In genomic region chr13:61010171-61010570, GRCm38 (mm10) we compare ENCODE assay signal across 24 mouse cellular contexts. TPM values are rescaled to one million over a fixed set of nuclear protein-coding genes. Genes with fewer than 3 reads are reported as not detected.
"Had no signal": no experiment of that assay in that cellular context is flagged by ENCODE, and none has a peak within 500 bp of the region (broad histone marks: within the 10 kb centered on the region; RNA-seq: fewer than 3 reads in every experiment).

No protein-coding gene starts in this region.

- H3K4me1 ChIP-seq: lung, embryonic 15.5 days; midbrain, embryonic 13.5 days; midbrain, embryonic 15.5 days; neural tube, embryonic 12.5 days had no signal

- ATAC-seq: lung, postnatal 0 days; midbrain, embryonic 13.5 days; midbrain, embryonic 15.5 days had no signal

- H3K9me3 ChIP-seq: lung, embryonic 15.5 days had no signal

- H3K9ac ChIP-seq: lung, embryonic 15.5 days; midbrain, embryonic 13.5 days; midbrain, embryonic 15.5 days; neural tube, embryonic 12.5 days had no signal

- H3K4me2 ChIP-seq: lung, embryonic 15.5 days; midbrain, embryonic 11.5 days; midbrain, embryonic 13.5 days; midbrain, embryonic 15.5 days; neural tube, embryonic 12.5 days had no signal

- H3K4me3 ChIP-seq: lung, embryonic 15.5 days; midbrain, embryonic 13.5 days; midbrain, embryonic 15.5 days; neural tube, embryonic 12.5 days had no signal

- H3K27me3 ChIP-seq: lung, embryonic 15.5 days; midbrain, embryonic 13.5 days; midbrain, embryonic 15.5 days; neural tube, embryonic 12.5 days had no signal

- H3K36me3 ChIP-seq: lung, embryonic 15.5 days; midbrain, embryonic 13.5 days; midbrain, embryonic 15.5 days; neural tube, embryonic 12.5 days had no signal

- DNase-seq: lung, adult 2 months; lung, postnatal 14 days; lung, postnatal 36 days; right cerebral cortex, postnatal 14 days; thymus, adult 18-20 months; thymus, postnatal 14 days; thymus, postnatal 36 days had no signal

- H3K27ac ChIP-seq: lung, embryonic 15.5 days; macrophage; midbrain, embryonic 13.5 days; midbrain, embryonic 15.5 days; neural tube, embryonic 12.5 days had no signal

RNA-seq across cellular contexts. Expression of gene Ctsj, which starts 4.4 kb away (rescaled TPM):
- total RNA-seq: megakaryocyte, adult 5-6 weeks; midbrain, postnatal 0 days; monocyte, adult 5-6 weeks; neutrophil, adult 5-6 weeks had no signal
- polyA plus RNA-seq: liver, embryonic 16.5 days; lung, adult 2 months; lung, embryonic 15.5 days; lung, postnatal 0 days; macrophage; midbrain, embryonic 11.5 days; midbrain, embryonic 13.5 days; midbrain, embryonic 15.5 days; midbrain, postnatal 0 days; neural tube, embryonic 12.5 days; neural tube, embryonic 14.5 days; spleen, adult 2 months; stomach, embryonic 14.5 days; stomach, embryonic 16.5 days; thymus, postnatal 0 days had no signal

RNA-seq across cellular contexts. Expression of gene Ctsq, which starts 30.3 kb away (rescaled TPM):
- total RNA-seq: megakaryocyte, adult 5-6 weeks; midbrain, postnatal 0 days; monocyte, adult 5-6 weeks; neutrophil, adult 5-6 weeks had no signal
- polyA plus RNA-seq: liver, embryonic 16.5 days; lung, adult 2 months; lung, embryonic 15.5 days; lung, postnatal 0 days; macrophage; midbrain, embryonic 11.5 days; midbrain, embryonic 13.5 days; midbrain, embryonic 15.5 days; midbrain, postnatal 0 days; neural tube, embryonic 12.5 days; neural tube, embryonic 14.5 days; spleen, adult 2 months; stomach, embryonic 14.5 days; stomach, embryonic 16.5 days; thymus, postnatal 0 days had no signal
